Mouse (Mus musculus) embryonic fibroblast, embryonic 13.5 days (primary cell): ENCODE data around the gene Phxr2. TPM values are rescaled to one million over a fixed set of nuclear protein-coding genes. Genes with fewer than 3 reads are reported as not detected.
"Not testable (repeated sequence)": the region's sequence is repeated elsewhere in the genome, so short reads cannot be mapped to it uniquely, and the experiment has no call there.

Source experiments
- H3K27ac ChIP-seq: 2 replicates; pipeline ENCODE4 v1.5.1; 2012; ENCODE audit warnings: low read length, control low read depth, inconsistent platforms; ENCODE audit not compliant: insufficient read depth
- H3K4me1 ChIP-seq: 2 replicates; pipeline ENCODE4 v1.6.1; 2011; ENCODE audit warnings: low read length; ENCODE audit not compliant: control insufficient read depth, insufficient read depth
- H3K4me3 ChIP-seq: 2 replicates; pipeline ENCODE4 v1.5.1; 2011; ENCODE audit warnings: mild to moderate bottlenecking, control low read depth, low read length; ENCODE audit not compliant: insufficient read depth
- CTCF ChIP-seq: IDR thresholded peaks from 2 replicates; pipeline ENCODE4 v1.5.1; 2011; ENCODE audit warnings: mild to moderate bottlenecking, control low read depth, low read length, moderate library complexity, borderline replicate concordance; ENCODE audit not compliant: insufficient read depth
- POLR2A ChIP-seq: IDR thresholded peaks from 2 replicates; pipeline ENCODE4 v1.6.1; 2011; ENCODE audit warnings: low read depth, mild to moderate bottlenecking, control low read depth, low read length, moderate library complexity
- polyA plus RNA-seq: library from polyadenylated mRNA; stranded (reverse); fragments of >200 nt; gene quantifications from 2 replicates; pipeline ENCODE4 v1.2.4, GENCODE M21; 2011; ENCODE audit warnings: low read depth; ENCODE audit not compliant: missing spikeins, insufficient read length

Phxr2 gene
- polyA plus RNA-seq, 1 experiment = not detected

DNA sequence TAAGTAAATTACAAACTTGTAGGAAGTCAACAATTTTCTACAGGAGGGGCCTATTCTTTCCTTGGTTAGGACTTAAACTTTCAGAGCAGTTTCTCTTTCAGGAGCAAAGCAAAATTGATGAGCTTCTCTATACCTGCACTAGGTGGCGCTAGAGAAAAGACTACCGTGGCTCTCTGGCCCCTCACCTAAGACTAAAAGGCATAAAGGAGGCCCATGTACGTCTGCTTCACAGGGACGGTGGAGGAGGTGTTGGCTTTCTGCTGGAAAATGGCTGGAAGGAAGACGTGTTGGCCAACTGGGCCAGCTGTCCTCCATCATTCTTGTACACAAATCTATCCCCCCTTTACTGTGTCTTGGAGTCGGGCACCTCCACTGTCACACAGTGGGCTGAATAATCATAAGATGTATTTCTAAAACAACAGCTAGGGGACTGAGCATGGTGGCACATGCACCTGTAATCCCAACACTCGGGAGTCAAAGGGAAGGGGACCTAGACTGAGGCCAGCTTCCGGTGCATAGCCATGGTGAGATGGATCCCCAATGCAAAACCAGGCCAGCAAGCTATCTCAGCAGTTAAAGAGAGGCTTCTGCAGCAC, 36.0 kb upstream of the Phxr2 start:
- TF ChIP-seq POLR2A = no peak
- TF ChIP-seq CTCF = peak; percentile 37; the same call in 1 of the 2 replicates
- no peaks in the 10 kb centered on the region for H3K4me1 ChIP-seq
- H3K27ac ChIP-seq = no peak overlapping the region
- H3K4me3 ChIP-seq = no peak overlapping the region

DNA sequence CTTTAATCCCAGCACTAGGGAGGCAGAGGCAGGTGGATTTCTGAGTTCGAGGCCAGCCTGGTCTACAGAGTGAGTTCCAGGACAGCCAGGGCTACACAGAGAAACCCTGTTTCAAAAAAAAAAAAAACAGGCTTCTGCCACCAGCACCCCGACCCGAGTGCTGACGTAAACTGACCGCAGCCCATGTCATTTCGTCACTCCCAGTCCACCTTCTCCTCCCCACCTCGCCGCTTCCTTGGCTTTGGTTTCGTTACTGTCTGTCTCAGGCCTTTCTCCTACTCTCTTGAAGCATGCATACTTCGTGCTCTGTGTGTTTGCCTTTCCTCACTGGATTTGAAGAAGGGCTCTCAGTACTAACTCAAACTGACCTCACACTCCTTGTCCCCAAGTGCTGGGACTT, 31.6 kb upstream of the Phxr2 start:
- H3K4me1 ChIP-seq, H3K27ac ChIP-seq, H3K4me3 ChIP-seq: not testable (repeated sequence)

DNA sequence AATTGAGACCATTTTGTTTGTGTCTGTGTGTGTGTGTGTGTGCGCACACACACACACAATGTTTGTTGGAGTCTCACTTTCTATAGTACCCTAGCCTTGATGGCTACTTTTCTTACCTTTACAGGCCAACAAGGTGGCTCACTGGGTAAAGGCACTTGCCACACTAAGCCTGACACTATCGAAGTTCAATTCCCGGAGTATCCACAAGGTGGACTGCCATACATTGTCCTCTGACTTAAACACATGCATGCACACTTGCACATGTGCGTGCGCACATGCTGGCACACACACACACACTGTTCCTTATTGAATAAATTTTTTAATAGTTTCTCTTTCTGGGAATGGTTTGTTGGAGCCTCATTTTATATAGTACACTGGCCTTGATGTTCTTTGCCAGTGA, 30.7 kb upstream of the Phxr2 start:
- no peak overlapping the region for H3K4me3 ChIP-seq
- H3K4me1 ChIP-seq = no peaks in the 10 kb centered on the region
- no peak for TF ChIP-seq CTCF
- no peak for TF ChIP-seq POLR2A
- H3K27ac ChIP-seq = no peak overlapping the region

DNA sequence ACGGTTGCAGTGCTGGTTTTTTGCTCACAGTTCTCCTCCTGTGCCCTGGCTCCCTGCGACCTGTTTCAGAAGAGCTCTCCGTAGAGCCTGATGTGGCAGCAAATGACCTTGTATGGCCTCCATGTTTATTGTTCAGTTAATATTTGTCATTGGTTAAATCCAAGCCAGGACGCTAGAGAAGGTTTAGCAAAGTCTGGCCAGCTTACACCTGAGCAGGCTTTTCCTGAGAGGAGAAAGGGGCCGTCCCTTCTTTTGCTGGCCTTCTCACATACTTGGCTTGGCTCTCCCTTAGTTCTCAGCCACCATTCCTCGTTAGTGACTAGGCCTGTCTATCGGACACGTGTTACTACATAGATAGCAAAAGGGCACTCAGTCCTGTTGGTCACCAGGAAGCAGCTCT, 28.5 kb upstream of the Phxr2 start:
- no peaks in the 10 kb centered on the region for H3K4me1 ChIP-seq
- H3K27ac ChIP-seq = no peak overlapping the region
- TF ChIP-seq CTCF (no peak), POLR2A (no peak)
- no peak overlapping the region for H3K4me3 ChIP-seq

DNA sequence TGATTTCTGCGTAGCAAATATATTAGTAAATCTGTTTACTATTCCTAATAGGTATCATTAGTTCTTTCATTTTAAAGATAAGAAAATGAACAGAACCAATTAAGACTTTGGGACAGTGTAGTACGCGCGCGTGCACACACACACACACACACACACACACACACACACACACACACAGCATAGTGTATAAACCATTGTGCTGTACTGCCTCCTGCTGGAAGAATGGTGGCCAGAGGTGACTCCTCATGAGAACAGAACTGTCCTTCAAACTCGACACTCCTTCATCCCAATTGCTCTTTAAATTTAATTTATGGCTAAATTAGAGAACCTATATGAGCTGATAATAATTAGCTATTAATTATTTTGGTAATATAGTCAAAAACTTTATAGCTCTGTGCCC, 25.9 kb upstream of the Phxr2 start:
- Histone ChIP-seq H3K4me3 (no peak overlapping the region), H3K27ac (no peak overlapping the region), H3K4me1 (no peaks in the 10 kb centered on the region)
- no peak for TF ChIP-seq CTCF
- TF ChIP-seq POLR2A = no peak

DNA sequence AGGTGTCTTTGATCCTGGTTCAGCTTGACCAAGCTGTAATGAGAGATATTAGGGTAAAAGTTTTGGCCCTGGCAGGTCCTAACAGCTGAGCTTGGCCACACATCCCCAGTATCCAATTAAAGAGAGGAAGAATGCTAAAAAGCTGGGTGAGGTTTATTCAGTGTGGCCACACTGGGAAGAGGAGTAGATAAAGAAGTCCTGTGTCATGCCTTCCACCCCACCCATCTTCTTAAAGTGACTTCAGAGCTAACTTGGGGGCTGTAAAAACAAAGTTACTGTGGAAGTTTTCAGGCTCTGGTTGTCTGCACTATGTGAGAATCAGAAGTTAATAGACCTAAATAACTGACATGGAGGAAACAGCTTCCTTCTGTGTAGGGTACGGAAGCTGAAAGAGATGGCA, 25.5 kb upstream of the Phxr2 start:
- H3K27ac ChIP-seq = no peak overlapping the region
- TF ChIP-seq POLR2A = no peak
- no peak for TF ChIP-seq CTCF
- no peak overlapping the region for H3K4me3 ChIP-seq
- no peaks in the 10 kb centered on the region for H3K4me1 ChIP-seq

DNA sequence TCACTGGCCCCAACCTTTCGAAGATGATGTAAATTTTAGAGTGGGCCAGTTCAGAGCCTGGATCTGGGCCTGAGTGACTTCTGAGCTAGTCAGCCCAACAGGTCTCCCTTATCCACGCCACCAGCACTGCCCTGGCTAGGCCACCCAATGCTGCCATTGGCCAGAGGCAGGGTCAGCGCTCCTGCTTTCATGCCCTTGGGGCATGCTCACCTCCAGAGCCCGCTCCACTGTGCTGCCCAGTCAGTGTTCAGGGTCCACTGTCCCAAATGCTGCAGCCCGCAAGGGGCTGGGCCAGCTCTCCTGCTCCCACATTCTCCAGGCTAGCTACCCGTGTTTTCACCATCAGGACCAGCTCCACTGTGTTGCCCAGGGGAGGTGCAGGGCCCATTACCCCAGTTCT, 23.9 kb upstream of the Phxr2 start:
- Histone ChIP-seq H3K27ac (no peak overlapping the region), H3K4me3 (no peak overlapping the region), H3K4me1 (no peaks in the 10 kb centered on the region)
- no peak for TF ChIP-seq CTCF
- TF ChIP-seq POLR2A = no peak

DNA sequence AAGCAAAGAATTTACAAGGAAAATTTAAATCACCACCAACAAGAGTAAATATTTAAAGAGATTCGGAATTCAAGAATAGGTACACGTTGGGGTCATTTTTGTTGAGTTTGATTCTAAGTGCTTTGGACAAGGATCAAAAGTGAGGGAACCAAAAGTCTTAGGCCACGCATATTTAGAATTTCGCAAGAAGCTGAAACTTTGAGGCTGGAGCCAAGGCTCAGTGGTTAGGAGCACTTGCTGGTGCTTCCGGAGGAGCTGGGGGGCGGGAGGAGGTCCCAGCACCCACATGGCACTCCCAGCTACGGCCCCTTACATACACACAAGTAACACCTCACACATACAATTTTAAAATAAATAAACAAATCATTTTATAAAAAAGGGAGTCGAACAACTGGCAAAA, 20.5 kb upstream of the Phxr2 start:
- Histone ChIP-seq H3K4me3 (no peak overlapping the region), H3K4me1 (no peaks in the 10 kb centered on the region), H3K27ac (no peak overlapping the region)
- TF ChIP-seq CTCF (no peak), POLR2A (no peak)

DNA sequence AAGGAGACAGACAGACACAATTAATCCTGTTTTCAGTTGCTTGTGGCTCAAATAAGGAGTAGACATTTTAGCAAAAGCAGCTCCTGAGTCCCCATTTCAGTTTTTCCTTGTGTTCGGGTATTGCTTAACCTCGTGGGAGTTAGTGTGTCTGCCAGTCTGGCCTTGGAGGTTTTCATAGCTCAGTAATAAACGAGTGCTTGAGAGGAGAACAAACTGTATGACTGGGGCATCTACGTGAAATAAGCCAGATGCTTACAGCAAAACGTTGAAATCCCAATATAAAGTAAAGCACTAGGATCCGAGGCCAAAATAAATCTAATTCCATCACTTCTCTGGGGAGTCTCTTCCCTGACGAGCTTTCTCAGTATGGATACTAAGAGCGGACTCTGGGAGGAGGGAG, 19.5 kb upstream of the Phxr2 start:
- Histone ChIP-seq H3K27ac (no peak overlapping the region), H3K4me3 (no peak overlapping the region), H3K4me1 (no peaks in the 10 kb centered on the region)
- TF ChIP-seq POLR2A = no peak
- no peak for TF ChIP-seq CTCF

DNA sequence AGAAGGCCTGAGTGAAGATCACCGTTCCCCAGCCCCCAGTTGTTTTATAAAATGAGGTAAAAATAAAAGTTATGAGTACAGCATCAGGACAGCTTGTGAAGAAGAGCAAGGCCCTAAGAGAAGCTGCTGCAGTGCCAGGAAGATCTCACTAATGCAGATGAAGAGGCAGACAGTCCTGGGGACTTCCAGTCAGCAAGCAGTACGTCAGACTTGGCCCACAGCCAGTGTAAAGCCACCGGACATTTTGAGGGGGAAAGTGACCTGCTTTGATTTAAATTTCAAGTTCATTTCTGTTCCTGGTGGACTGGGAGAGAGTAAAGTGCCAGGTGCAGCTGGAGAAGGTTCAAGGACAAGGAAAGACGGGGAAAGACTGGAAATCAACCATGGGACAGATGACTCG, 10.2 kb upstream of the Phxr2 start:
- TF ChIP-seq CTCF (no peak), POLR2A (no peak)

DNA sequence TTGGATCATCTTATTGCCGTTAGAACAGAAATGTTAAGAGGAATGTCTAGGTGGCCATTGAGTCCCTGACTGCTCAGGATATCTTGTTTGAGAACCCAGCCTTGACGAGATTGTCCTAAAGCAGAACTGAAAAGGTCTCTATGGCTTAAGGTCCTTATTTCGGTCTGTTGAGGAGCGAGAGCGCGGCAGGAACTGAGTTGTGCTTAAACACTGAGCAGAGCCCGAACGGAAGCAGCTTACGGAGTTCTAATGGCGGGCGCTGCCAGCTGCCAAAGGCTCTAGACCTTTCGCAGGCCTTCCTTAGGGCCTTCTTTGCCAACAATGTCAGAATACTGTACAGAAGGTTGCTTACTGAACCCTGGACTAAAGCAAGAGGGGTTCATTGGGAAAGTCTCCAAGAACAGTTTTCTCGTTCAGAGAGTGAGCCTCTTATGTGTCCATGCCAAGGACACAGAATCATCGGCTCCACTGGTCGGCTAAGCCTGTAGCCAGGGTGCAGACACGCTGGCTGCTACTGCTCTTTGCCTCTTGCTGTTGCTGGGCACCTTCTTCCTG, 7.3 kb upstream of the Phxr2 start:
- Histone ChIP-seq H3K4me3 (no peak overlapping the region), H3K27ac (no peak overlapping the region), H3K4me1 (no peaks in the 10 kb centered on the region)
- no peak for TF ChIP-seq CTCF
- no peak for TF ChIP-seq POLR2A

More for the DNA sequence above, 10.2 kb upstream of the Phxr2 start:
- no peak overlapping the region for H3K4me3 ChIP-seq
- no peak overlapping the region for H3K27ac ChIP-seq
- H3K4me1 ChIP-seq = no peaks in the 10 kb centered on the region
